Mouse (Mus musculus) CH12.LX (cell line): ENCODE results near the gene Mapk9. TPM values are rescaled to one million over a fixed set of nuclear protein-coding genes. Genes with fewer than 3 reads are reported as not detected.

Experiments used
- DNase-seq: peaks from one replicate; pipeline ENCODE4 v3.0.0-alpha.2; 2013; ENCODE audit errors: extremely low read depth
- H3K27ac ChIP-seq: 2 replicates; pipeline ENCODE4 v1.5.1; 2012; ENCODE audit warnings: low read depth, mild to moderate bottlenecking, control low read depth, moderate library complexity; ENCODE audit not compliant: insufficient read depth
- H3K27me3 ChIP-seq: replicated peaks from 2 replicates; pipeline ENCODE3; 2012; ENCODE audit warnings: inconsistent platforms
- H3K36me3 ChIP-seq, 2 experiments: replicated peaks in 1 of 2; 2 replicates each; pipeline versions ENCODE3 to v1.6.1; 2012; ENCODE audit warnings: inconsistent platforms in 1 of 2, low read length in 1 of 2, mild to moderate bottlenecking in 1 of 2, mixed read lengths in 1 of 2, moderate library complexity in 1 of 2; ENCODE audit not compliant: control insufficient read depth in 1 of 2, insufficient read depth in 1 of 2
- H3K4me1 ChIP-seq, 2 experiments: 2 replicates each; pipeline ENCODE4 v1.6.1; 2012; ENCODE audit warnings: inconsistent platforms in 1 of 2, moderate library complexity in 1 of 2; ENCODE audit not compliant: insufficient read depth in 2 of 2, control insufficient read depth in 1 of 2
- H3K4me2 ChIP-seq: 2 replicates; pipeline ENCODE4 v1.6.1; 2012; ENCODE audit warnings: low read depth, mild to moderate bottlenecking, control low read depth; ENCODE audit not compliant: poor library complexity, insufficient read depth, severe bottlenecking
- H3K4me3 ChIP-seq, 3 experiments: fragments of 150-350 bp in 1 of 3; sonication (generic) in 1 of 3; replicated peaks in 1 of 3; 2 replicates each; pipeline versions ENCODE3 to v1.5.1; 2011 to 2012; ENCODE audit warnings: low read depth in 2 of 3, low read length in 2 of 3, mild to moderate bottlenecking in 2 of 3, moderate library complexity in 2 of 3, control low read depth in 1 of 3, improper control_type of control experiment in 1 of 3, inconsistent platforms in 1 of 3, mixed read lengths in 1 of 3; ENCODE audit not compliant: poor library complexity in 1 of 3
- H3K79me2 ChIP-seq: replicated peaks from 2 replicates; pipeline ENCODE4 v1.6.1; 2012; ENCODE audit warnings: mild to moderate bottlenecking, moderate library complexity; ENCODE audit not compliant: control insufficient read depth, poor library complexity, insufficient read depth, severe bottlenecking; ENCODE audit errors: extremely low read depth
- H3K9ac ChIP-seq: 2 replicates; pipeline ENCODE4 v1.6.1; 2012; ENCODE audit warnings: low read depth, mild to moderate bottlenecking, control low read depth, moderate library complexity; ENCODE audit not compliant: insufficient read depth
- H3K9me3 ChIP-seq: replicated peaks from 2 replicates; pipeline ENCODE3; 2012; ENCODE audit warnings: low read length, inconsistent platforms, mixed read lengths
- BHLHE40 ChIP-seq: IDR thresholded peaks from 2 replicates; pipeline ENCODE4 v1.6.1; 2011; ENCODE audit warnings: mild to moderate bottlenecking, low read depth, low read length, improper control_type of control experiment
- CHD1 ChIP-seq: IDR thresholded peaks from 2 replicates; pipeline ENCODE4 v1.6.1; 2012; ENCODE audit warnings: low read depth, low read length, improper control_type of control experiment, inconsistent platforms
- CHD2 ChIP-seq: IDR thresholded peaks from 2 replicates; pipeline ENCODE4 v1.6.1; 2011; ENCODE audit warnings: low read length, improper control_type of control experiment
- KAT2A ChIP-seq: IDR thresholded peaks from 2 replicates; pipeline ENCODE4 v1.6.1; 2012; ENCODE audit warnings: low read length, improper control_type of control experiment, inconsistent platforms; ENCODE audit not compliant: insufficient replicate concordance
- MAFK ChIP-seq: IDR thresholded peaks from 2 replicates; pipeline ENCODE4 v1.6.1; 2011; ENCODE audit warnings: low read length, improper control_type of control experiment; ENCODE audit not compliant: insufficient replicate concordance
- MAX ChIP-seq: IDR thresholded peaks from 2 replicates; pipeline ENCODE4 v1.6.1; 2011; ENCODE audit warnings: low read length, improper control_type of control experiment
- MAZ ChIP-seq: IDR thresholded peaks from 2 replicates; pipeline ENCODE4 v1.6.1; 2012; ENCODE audit warnings: low read depth, mild to moderate bottlenecking, inconsistent platforms, low read length, improper control_type of control experiment, moderate library complexity
- NELFE ChIP-seq: IDR thresholded peaks from 2 replicates; pipeline ENCODE4 v1.6.1; 2011; ENCODE audit warnings: low read depth, low read length, improper control_type of control experiment
- POLR2A ChIP-seq: IDR thresholded peaks from 2 replicates; pipeline ENCODE4 v1.6.1; 2011; ENCODE audit warnings: low read depth, mild to moderate bottlenecking, improper control_type of control experiment, low read length
- RAD21 ChIP-seq: IDR thresholded peaks from 2 replicates; pipeline ENCODE4 v1.6.1; 2011; ENCODE audit warnings: low read depth, mild to moderate bottlenecking, low read length, improper control_type of control experiment, moderate library complexity
- SIN3A ChIP-seq: IDR thresholded peaks from 2 replicates; pipeline ENCODE4 v1.6.1; 2012; ENCODE audit warnings: low read length, improper control_type of control experiment, inconsistent platforms
- SMC3 ChIP-seq: IDR thresholded peaks from 2 replicates; pipeline ENCODE4 v1.6.1; 2011; ENCODE audit warnings: low read depth, low read length, improper control_type of control experiment
- USF2 ChIP-seq: conservative IDR thresholded peaks from 2 replicates; pipeline ENCODE4 v1.6.1; 2011; ENCODE audit warnings: low read depth, low read length, improper control_type of control experiment
- ZKSCAN1 ChIP-seq: IDR thresholded peaks from 2 replicates; pipeline ENCODE4 v1.6.1; 2012; ENCODE audit warnings: low read depth, inconsistent platforms, low read length, improper control_type of control experiment, borderline replicate concordance
- ZNF384 ChIP-seq: IDR thresholded peaks from 2 replicates; pipeline ENCODE4 v1.6.1; 2012; ENCODE audit warnings: low read depth, low read length, improper control_type of control experiment, inconsistent platforms
- dilution Hi-C: fragments of 300-500 bp; cut with MboI; formaldehyde crosslinking; loops from 2 replicates; pipeline ENCODE4 v1.14.3; 2020; ENCODE audit warnings: low sequenced_read_pairs; ENCODE audit not compliant: extremely low pct_unique_long_range_greater_than_20kb, extremely low pct_ligation_motif_present
- in situ Hi-C: fragments of 300-500 bp; cut with MboI; formaldehyde crosslinking; loops from 3 replicates; pipeline ENCODE4 v1.14.3; 2019; ENCODE audit warnings: low sequenced_read_pairs, low pct_ligation_motif_present, low pct_unique_long_range_greater_than_20kb, mixed read lengths
- polyA plus RNA-seq: library from polyadenylated mRNA; unstranded; fragments of >175 nt; gene quantifications from 2 replicates; pipeline ENCODE4 v1.2.1, GENCODE M21; 2012; ENCODE audit warnings: low read depth; ENCODE audit not compliant: insufficient read length
- total RNA-seq, 2 experiments: library from RNA; depleted of rRNA; stranded (reverse); fragments of 300-350 nt in 1 of 2; fragments of >200 nt in 1 of 2; gene quantifications; 2 replicates each; pipeline ENCODE4 v1.2.3; 2012 to 2014

Gene Mapk9
- total and polyA plus RNA-seq, 3 experiments: 22.0 to 36.8 (median 29.3) TPM

- no peak for DNase-seq
- no peaks in the 10 kb centered on the region for H3K36me3 ChIP-seq
- in situ Hi-C loops (no loop called here), dilution Hi-C loops (no loop called here)
- no peak overlapping the region for H3K4me3 ChIP-seq
- no peak overlapping the region for H3K4me2 ChIP-seq
- no peaks in the 10 kb centered on the region for H3K79me2 ChIP-seq
- H3K9me3 ChIP-seq: no peaks in the 10 kb centered on the region
- H3K4me1 ChIP-seq: peaks cover 0 to 5% of the 10 kb centered on the region in 2 experiments; a peak in 2 of 4 replicates
- peaks cover 2% of the 10 kb centered on the region for H3K27me3 ChIP-seq
- no peak overlapping the region for H3K9ac ChIP-seq
- TF ChIP-seq RAD21: no peak
- no peak for TF ChIP-seq ZNF384
- TF ChIP-seq MAZ: no peak
- TF ChIP-seq NELFE: no peak
- TF ChIP-seq SMC3: no peak
- no peak for TF ChIP-seq BHLHE40
- no peak overlapping the region for H3K27ac ChIP-seq
Observed at GRCm38 (mm10) chr11:49832962-49833361, 13.6 kb upstream of the Mapk9 start.

GRCm38 (mm10) chr11:49834248-49834647 lies 12.3 kb upstream of the Mapk9 start:
- Histone ChIP-seq H3K4me2 (no peak overlapping the region), H3K36me3 (no peaks in the 10 kb centered on the region), H3K27ac (no peak overlapping the region), H3K4me3 (no peak overlapping the region), H3K4me1 (peaks cover 0 to 7% of the 10 kb centered on the region in 2 experiments; a peak in 2 of 4 replicates), H3K79me2 (no peaks in the 10 kb centered on the region), H3K27me3 (peaks cover 2% of the 10 kb centered on the region), H3K9me3 (no peaks in the 10 kb centered on the region), H3K9ac (no peak overlapping the region)
- DNase-seq: no peak
- in situ Hi-C loops: no loop called here
- dilution Hi-C loops: no loop called here
- TF ChIP-seq USF2 (no peak), CHD1 (no peak), POLR2A (no peak), RAD21 (no peak), MAFK (no peak), BHLHE40 (no peak), SMC3 (no peak), KAT2A (no peak), CHD2 (no peak), SIN3A (no peak), MAX (no peak), ZKSCAN1 (no peak)
